Mouse (Mus musculus) CD8-positive naive resting alpha-beta T cell, adult 57 days (primary cell): ENCODE measurements around the gene Snrpb. TPM values are rescaled to one million over a fixed set of nuclear protein-coding genes. Genes with fewer than 3 reads are reported as not detected.

ENCODE experiments used
- total RNA-seq: library from RNA; stranded (reverse); gene quantifications from one replicate; pipeline ENCODE4 v1.2.4, GENCODE M21; 2023

The Snrpb gene
- total RNA-seq = 184 TPM

GRCm38 (mm10) chr2:130178706-130179506 is at the start of gene Snrpb:
Snrpb (minus strand) TSS chr2:130179403.

GRCm38 (mm10) chr2:130194894-130195293 is 15.7 kb upstream of the Snrpb start, which contains the start of gene Tmc2:
Tmc2 (plus strand) TSS chr2:130195194.

Other genes starting within 250 kb of the Snrpb start
- not detected for gene Tgm3, start 167.1 kb downstream of the Snrpb start, total RNA-seq
- gene Tgm6, start 67.0 kb downstream of the Snrpb start, total RNA-seq = not detected
- not detected for gene Tmc2, start 15.8 kb upstream of the Snrpb start, total RNA-seq
- 404 TPM for gene Nop56, start 95.0 kb upstream of the Snrpb start, total RNA-seq
- 118 TPM for gene Idh3b, start 105.1 kb upstream of the Snrpb start, total RNA-seq
- not detected for gene Ebf4, start 115.8 kb upstream of the Snrpb start, total RNA-seq
- 0.67 TPM for gene Cpxm1, start 218.2 kb upstream of the Snrpb start, total RNA-seq
- not detected for gene Gm28372, start 225.8 kb upstream of the Snrpb start, total RNA-seq
- gene 1700020A23Rik, start 225.9 kb upstream of the Snrpb start, total RNA-seq = not detected
- gene Tmem239, start 227.1 kb upstream of the Snrpb start, total RNA-seq = not detected
- 166 TPM for gene Vps16, start 244.9 kb upstream of the Snrpb start, total RNA-seq
- gene Pced1a, start 245.3 kb upstream of the Snrpb start, total RNA-seq = 25.7 TPM